In the genomic region with DNA sequence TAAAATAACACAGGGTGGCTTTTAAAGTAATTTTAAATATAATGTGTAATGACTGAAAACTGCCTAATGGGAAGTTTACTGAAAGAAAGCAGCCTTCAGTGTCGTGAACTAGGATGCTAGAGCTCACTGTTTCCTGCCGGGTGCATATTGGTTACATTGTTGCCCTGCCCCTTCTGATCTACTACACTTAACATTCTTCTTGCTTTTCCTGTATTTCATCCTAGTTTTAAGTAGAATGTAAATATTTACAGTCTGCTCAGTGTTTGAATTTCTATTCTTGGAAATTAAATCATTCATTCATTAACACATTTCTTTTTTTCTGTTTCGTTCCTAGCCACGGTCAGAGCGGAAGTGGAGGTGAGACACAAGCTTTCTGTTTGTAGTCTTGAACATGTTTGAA, we compare ENCODE assay signal across 16 mouse cellular contexts.
"Had no signal": no experiment of that assay in that cellular context is flagged by ENCODE, and none has a peak within 500 bp of the region (broad histone marks: within the 10 kb centered on the region; RNA-seq: fewer than 3 reads in every experiment).

No protein-coding gene starts in this region.

- H3K36me3 ChIP-seq: liver, embryonic 13.5 days; liver, embryonic 15.5 days; midbrain, embryonic 13.5 days; midbrain, embryonic 15.5 days; neural tube, embryonic 12.5 days; stomach, embryonic 15.5 days had no signal

- ATAC-seq: liver, postnatal 0 days; midbrain, embryonic 13.5 days; midbrain, embryonic 15.5 days had no signal

- H3K27ac ChIP-seq: liver, embryonic 13.5 days; liver, embryonic 15.5 days; macrophage; midbrain, embryonic 13.5 days; midbrain, embryonic 15.5 days; neural tube, embryonic 12.5 days; stomach, embryonic 15.5 days had no signal

- H3K4me2 ChIP-seq: liver, embryonic 11.5 days; liver, embryonic 13.5 days; liver, embryonic 15.5 days; midbrain, embryonic 11.5 days; midbrain, embryonic 13.5 days; midbrain, embryonic 15.5 days; neural tube, embryonic 12.5 days; stomach, embryonic 15.5 days had no signal

- DNase-seq: liver; liver, embryonic 13.5 days; liver, postnatal 0 days; lung, postnatal 14 days; right cerebral cortex, postnatal 14 days; thymus, adult 2 months; thymus, postnatal 25 days had no signal

- H3K4me1 ChIP-seq: midbrain, embryonic 13.5 days; midbrain, embryonic 15.5 days; neural tube, embryonic 12.5 days; stomach, embryonic 15.5 days had no signal

- H3K4me3 ChIP-seq: liver, embryonic 13.5 days; liver, embryonic 15.5 days; megakaryocyte, embryonic 14.5 days; midbrain, embryonic 13.5 days; midbrain, embryonic 15.5 days; neural tube, embryonic 12.5 days; stomach, embryonic 15.5 days had no signal

- H3K9ac ChIP-seq: liver, embryonic 13.5 days; liver, embryonic 15.5 days; liver, postnatal 0 days; midbrain, embryonic 13.5 days; midbrain, embryonic 15.5 days; neural tube, embryonic 12.5 days; stomach, embryonic 15.5 days had no signal

- H3K9me3 ChIP-seq: liver, embryonic 13.5 days; liver, embryonic 15.5 days; megakaryocyte, embryonic 14.5 days; midbrain, embryonic 13.5 days; midbrain, embryonic 15.5 days; neural tube, embryonic 12.5 days; stomach, embryonic 15.5 days had no signal

- H3K27me3 ChIP-seq: liver, embryonic 13.5 days; liver, embryonic 15.5 days; megakaryocyte, embryonic 14.5 days; midbrain, embryonic 13.5 days; midbrain, embryonic 15.5 days; neural tube, embryonic 12.5 days; stomach, embryonic 15.5 days had no signal
